Mouse (Mus musculus): ENCODE measurements at regions not wholly inside any gene's neighbourhood (a gene's known extent, or its start where the extent isn't known, plus 50 kb on each side); places are given as distances from the start of the nearest gene placed in this dataset.

- Histone ChIP-seq H3K4me3 (no peak overlapping the region), H3K4me1 (peaks cover 15% of the 10 kb centered on the region), H3K36me3 (no peaks in the 10 kb centered on the region), H3K27me3 (ENCODE audit: low read depth, poor library complexity, severe bottlenecking) (no peaks in the 10 kb centered on the region), H3K9me3 (replicated peaks) (no peaks in the 10 kb centered on the region), H3K27ac (replicated peaks) (no peak overlapping the region)
- no peak for DNase-seq (ENCODE audit: low spot score)
- WGBS, result 87% methylated on average over 8 of the region's 8 CpGs
Measured at GRCm38 (mm10) chr5:77575780-77576179, 167.9 kb upstream of the Igfbp7 start.

- H3K27ac ChIP-seq (replicated peaks), result no peak overlapping the region
- H3K4me1 ChIP-seq, result no peaks in the 10 kb centered on the region
- 65% methylated on average over 9 of the region's 9 CpGs for WGBS
- H3K9me3 ChIP-seq (replicated peaks), result no peaks in the 10 kb centered on the region
- DNase-seq (ENCODE audit: low spot score), result no peak
- no peaks in the 10 kb centered on the region for H3K36me3 ChIP-seq
- no peaks in the 10 kb centered on the region for H3K27me3 ChIP-seq (ENCODE audit: low read depth, poor library complexity, severe bottlenecking)
- no peak overlapping the region for H3K4me3 ChIP-seq
Measured at GRCm38 (mm10) chr5:77570364-77570763, 162.5 kb upstream of the Igfbp7 start.

- Histone ChIP-seq H3K9me3 (replicated peaks) (no peaks in the 10 kb centered on the region), H3K4me3 (no peak overlapping the region), H3K4me1 (no peaks in the 10 kb centered on the region), H3K27me3 (ENCODE audit: low read depth, poor library complexity, severe bottlenecking) (no peaks in the 10 kb centered on the region), H3K36me3 (no peaks in the 10 kb centered on the region), H3K27ac (replicated peaks) (no peak overlapping the region)
- 81% methylated on average over 5 of the region's 5 CpGs for WGBS
- DNase-seq (ENCODE audit: low spot score), result no peak
Measured at GRCm38 (mm10) chr5:77568121-77568520, 160.3 kb upstream of the Igfbp7 start.

GRCm38 (mm10) chr5:77552580-77552979 lies 144.7 kb upstream of the Igfbp7 start:
- H3K9me3 ChIP-seq (replicated peaks), result no peaks in the 10 kb centered on the region
- no peak for DNase-seq (ENCODE audit: low spot score)
- H3K27ac ChIP-seq (replicated peaks), result no peak overlapping the region
- peaks cover 15% of the 10 kb centered on the region for H3K27me3 ChIP-seq (ENCODE audit: low read depth, poor library complexity, severe bottlenecking)
- 82% methylated on average over 5 of the region's 5 CpGs for WGBS
- H3K4me3 ChIP-seq, result no peak overlapping the region
- H3K4me1 ChIP-seq, result no peaks in the 10 kb centered on the region
- no peaks in the 10 kb centered on the region for H3K36me3 ChIP-seq

- 87% methylated on average over 7 of the region's 7 CpGs for WGBS
- H3K9me3 ChIP-seq (replicated peaks), result no peaks in the 10 kb centered on the region
- no peak overlapping the region for H3K4me3 ChIP-seq
- H3K4me1 ChIP-seq, result no peaks in the 10 kb centered on the region
- no peak overlapping the region for H3K27ac ChIP-seq (replicated peaks)
- H3K36me3 ChIP-seq, result no peaks in the 10 kb centered on the region
- no peak for DNase-seq (ENCODE audit: low spot score)
- peaks cover 20% of the 10 kb centered on the region for H3K27me3 ChIP-seq (ENCODE audit: low read depth, poor library complexity, severe bottlenecking)
Measured at GRCm38 (mm10) chr5:77552081-77552480, 144.2 kb upstream of the Igfbp7 start.

GRCm38 (mm10) chr5:77546001-77546620 lies 138.3 kb upstream of the Igfbp7 start:
- Histone ChIP-seq H3K4me1 (peaks cover 7% of the 10 kb centered on the region), H3K27ac (replicated peaks) (no peak overlapping the region), H3K27me3 (ENCODE audit: low read depth, poor library complexity, severe bottlenecking) (peaks cover 51% of the 10 kb centered on the region), H3K36me3 (no peaks in the 10 kb centered on the region), H3K4me3 (no peak overlapping the region), H3K9me3 (replicated peaks) (no peaks in the 10 kb centered on the region)
- 23% methylated on average over 13 of the region's 13 CpGs for WGBS
- DNase-seq (ENCODE audit: low spot score), result peak; percentile 32

GRCm38 (mm10) chr5:77532261-77533015 lies 124.6 kb upstream of the Igfbp7 start:
- 74% methylated on average over 19 of the region's 19 CpGs for WGBS
- Histone ChIP-seq H3K27ac (replicated peaks) (no peak overlapping the region), H3K27me3 (ENCODE audit: low read depth, poor library complexity, severe bottlenecking) (no peaks in the 10 kb centered on the region), H3K4me1 (0 out of 2 replicates have a peak, but pooled peaks cover 4% of the 10 kb centered on the region), H3K4me3 (no peak overlapping the region), H3K36me3 (no peaks in the 10 kb centered on the region), H3K9me3 (replicated peaks) (no peaks in the 10 kb centered on the region)
- DNase-seq (ENCODE audit: low spot score), result no peak

- 91% methylated on average over 7 of the region's 7 CpGs for WGBS
- DNase-seq (ENCODE audit: low spot score), result no peak
- no peaks in the 10 kb centered on the region for H3K27me3 ChIP-seq (ENCODE audit: low read depth, poor library complexity, severe bottlenecking)
- H3K4me3 ChIP-seq, result no peak overlapping the region
- no peak overlapping the region for H3K27ac ChIP-seq (replicated peaks)
- no peaks in the 10 kb centered on the region for H3K9me3 ChIP-seq (replicated peaks)
- 0 out of 2 replicates have a peak, but pooled peaks cover 4% of the 10 kb centered on the region for H3K4me1 ChIP-seq
- H3K36me3 ChIP-seq, result no peaks in the 10 kb centered on the region
Measured at GRCm38 (mm10) chr5:77530376-77530775, 122.5 kb upstream of the Igfbp7 start.

GRCm38 (mm10) chr5:77517252-77517651 lies 109.4 kb upstream of the Igfbp7 start:
- DNase-seq (ENCODE audit: low spot score), result no peak
- WGBS, result 81% methylated on average over 4 of the region's 4 CpGs
- peaks cover 4% of the 10 kb centered on the region for H3K4me1 ChIP-seq
- no peaks in the 10 kb centered on the region for H3K9me3 ChIP-seq (replicated peaks)
- no peak overlapping the region for H3K4me3 ChIP-seq
- no peaks in the 10 kb centered on the region for H3K36me3 ChIP-seq
- no peaks in the 10 kb centered on the region for H3K27me3 ChIP-seq (ENCODE audit: low read depth, poor library complexity, severe bottlenecking)
- H3K27ac ChIP-seq (replicated peaks), result no peak overlapping the region

GRCm38 (mm10) chr5:77515448-77515847 lies 107.6 kb upstream of the Igfbp7 start:
- H3K9me3 ChIP-seq (replicated peaks), result no peaks in the 10 kb centered on the region
- no peak overlapping the region for H3K27ac ChIP-seq (replicated peaks)
- no peak for DNase-seq (ENCODE audit: low spot score)
- 90% methylated on average over 7 of the region's 7 CpGs for WGBS
- no peak overlapping the region for H3K4me3 ChIP-seq
- no peaks in the 10 kb centered on the region for H3K36me3 ChIP-seq
- peaks cover 4% of the 10 kb centered on the region for H3K4me1 ChIP-seq
- 0 out of 2 replicates have a peak, but pooled peaks cover under 1% of the 10 kb centered on the region for H3K27me3 ChIP-seq (ENCODE audit: low read depth, poor library complexity, severe bottlenecking)

- H3K27ac ChIP-seq (replicated peaks), result peak overlapping the region; percentile 15
- no peaks in the 10 kb centered on the region for H3K36me3 ChIP-seq
- 31% methylated on average over 5 of the region's 5 CpGs for WGBS
- H3K4me1 ChIP-seq, result peaks cover 20% of the 10 kb centered on the region
- no peak for DNase-seq (ENCODE audit: low spot score)
- no peak overlapping the region for H3K4me3 ChIP-seq
- H3K27me3 ChIP-seq (ENCODE audit: low read depth, poor library complexity, severe bottlenecking), result peaks cover 7% of the 10 kb centered on the region; the same call in 1 of the 2 replicates
- H3K9me3 ChIP-seq (replicated peaks), result no peaks in the 10 kb centered on the region
Measured at GRCm38 (mm10) chr5:77502684-77503083, 94.8 kb upstream of the Igfbp7 start.

GRCm38 (mm10) chr5:77499949-77500460 lies 92.2 kb upstream of the Igfbp7 start:
- Histone ChIP-seq H3K27me3 (ENCODE audit: low read depth, poor library complexity, severe bottlenecking) (peaks cover 7% of the 10 kb centered on the region; the same call in 1 of the 2 replicates), H3K27ac (replicated peaks) (no peak overlapping the region), H3K4me3 (no peak overlapping the region), H3K36me3 (no peaks in the 10 kb centered on the region), H3K4me1 (peaks cover 27% of the 10 kb centered on the region), H3K9me3 (replicated peaks) (no peaks in the 10 kb centered on the region)
- no peak for DNase-seq (ENCODE audit: low spot score)
- WGBS, result 73% methylated on average over 5 of the region's 5 CpGs

GRCm38 (mm10) chr5:77494601-77495000 lies 86.8 kb upstream of the Igfbp7 start:
- H3K27ac ChIP-seq (replicated peaks), result no peak overlapping the region
- no peaks in the 10 kb centered on the region for H3K9me3 ChIP-seq (replicated peaks)
- H3K36me3 ChIP-seq, result no peaks in the 10 kb centered on the region
- WGBS, result 94% methylated on average over 1 of the region's 1 CpGs
- DNase-seq (ENCODE audit: low spot score), result no peak
- no peak overlapping the region for H3K4me3 ChIP-seq
- H3K4me1 ChIP-seq, result peaks cover 7% of the 10 kb centered on the region; the same call in 1 of the 2 replicates
- H3K27me3 ChIP-seq (ENCODE audit: low read depth, poor library complexity, severe bottlenecking), result no peaks in the 10 kb centered on the region; the same call in 1 of the 2 replicates
